Mouse (Mus musculus): ENCODE measurements around the gene Dlk1. TPM values are rescaled to one million over a fixed set of nuclear protein-coding genes. Genes with fewer than 3 reads are reported as not detected.
A peak's percentile ranks its signal among the peaks of the same experiment; 100 is the strongest.
"Not testable (repeated sequence)": the region's sequence is repeated elsewhere in the genome, so short reads cannot be mapped to it uniquely, and the experiment has no call there.

Dlk1 gene
- total RNA-seq, 2 experiments from 2014 or later = not detected

DNA sequence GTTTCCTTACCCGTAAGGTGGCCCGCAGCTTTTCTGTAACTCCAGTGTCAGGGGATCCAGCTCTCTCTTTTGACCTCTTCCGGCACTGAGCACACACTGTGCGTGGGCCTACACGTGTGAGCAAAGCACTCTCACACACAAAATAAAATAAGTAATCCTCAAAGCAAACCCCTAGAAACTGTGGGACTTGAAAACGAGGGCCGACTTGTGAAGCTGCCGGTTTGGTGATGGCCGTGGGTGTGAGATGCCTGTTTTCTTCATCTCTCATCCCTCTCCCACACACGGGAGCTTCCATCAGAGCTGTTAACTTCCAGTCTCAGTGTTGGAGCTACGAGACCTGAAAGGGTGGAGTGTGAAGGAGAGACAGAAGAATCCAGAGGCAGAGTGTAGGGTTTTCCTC, 20.0 kb downstream of the Dlk1 start:
- no peak for ATAC-seq (ENCODE audit: poor library complexity, severe bottlenecking)

DNA sequence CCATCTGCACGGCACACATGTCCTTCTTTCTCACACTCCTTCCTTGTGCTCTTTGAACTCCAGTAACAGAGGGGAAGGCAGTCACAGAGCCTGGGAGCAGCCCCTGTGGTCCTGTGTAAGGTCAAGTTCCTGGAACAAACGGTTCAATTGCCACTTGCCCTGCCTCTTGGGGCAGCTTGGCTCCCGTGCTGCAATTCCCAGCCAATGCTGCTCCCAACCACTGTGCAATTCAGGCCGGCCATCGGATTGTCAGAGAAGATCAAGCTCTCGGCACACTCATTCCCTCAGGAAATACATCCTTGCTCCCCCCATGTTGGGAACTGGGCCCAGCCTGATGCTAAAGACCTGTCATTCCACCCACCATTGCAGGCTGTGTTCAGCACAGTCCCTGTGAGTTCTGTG, 21.0 kb downstream of the Dlk1 start:
- ATAC-seq (ENCODE audit: poor library complexity, severe bottlenecking) = no peak

DNA sequence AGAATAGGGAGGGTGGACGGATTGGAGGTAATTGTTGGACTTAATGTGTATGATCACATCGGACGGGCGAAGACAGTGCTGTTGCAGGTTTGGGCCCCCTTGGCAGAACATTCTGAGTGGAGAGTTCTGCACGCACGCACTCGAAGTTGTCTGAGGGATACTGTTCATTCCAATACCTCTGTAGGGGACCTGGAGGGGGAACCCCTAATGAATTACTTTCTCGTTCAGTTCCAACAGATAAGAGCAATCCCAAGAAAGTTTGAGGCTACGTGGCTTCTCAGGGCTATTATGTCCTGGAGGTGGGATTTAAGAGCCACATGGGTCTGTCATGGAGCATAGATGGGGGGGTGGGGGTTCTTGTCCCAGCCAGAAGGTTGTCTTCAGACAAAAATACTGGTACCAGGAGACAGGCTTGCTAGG, 21.6 kb downstream of the Dlk1 start:
- no peak for ATAC-seq (ENCODE audit: poor library complexity, severe bottlenecking)

DNA sequence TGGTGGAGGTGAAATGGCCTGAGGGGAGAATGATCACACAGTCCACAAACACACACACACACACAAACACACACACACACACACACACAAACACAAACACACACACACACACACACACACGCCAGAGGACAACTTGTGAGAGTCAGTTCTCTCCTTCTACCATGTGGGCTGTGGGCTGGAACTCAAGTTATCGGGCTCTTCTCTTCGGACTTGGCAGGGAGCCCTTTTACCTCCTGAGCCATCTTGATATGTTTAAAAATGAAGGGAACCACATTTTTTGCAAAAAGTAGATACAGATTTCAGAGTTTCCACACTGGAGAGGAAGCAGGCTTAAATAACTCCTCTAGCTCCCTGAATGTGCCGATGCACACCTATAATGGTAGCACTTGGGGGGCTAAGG, 22.9 kb downstream of the Dlk1 start:
- no peak for ATAC-seq (ENCODE audit: poor library complexity, severe bottlenecking)

DNA sequence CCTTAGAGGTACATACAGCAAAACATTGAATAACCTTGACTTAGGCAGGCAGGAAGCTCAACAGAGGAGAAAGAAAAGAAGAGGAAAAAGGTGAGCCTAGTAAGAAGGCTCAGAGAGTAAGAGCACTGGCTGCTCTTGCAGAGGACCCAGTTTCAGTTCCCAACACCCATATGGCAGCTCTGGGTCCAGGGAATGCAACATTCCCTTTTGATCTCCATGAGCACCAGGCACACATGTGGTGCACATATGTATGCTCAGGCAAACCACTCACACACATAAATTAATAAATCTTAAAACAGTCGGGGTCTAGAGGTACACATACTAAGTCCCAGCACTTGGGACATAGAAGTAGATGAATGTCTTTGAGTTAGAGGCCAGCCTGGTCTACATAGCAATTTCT, 33.9 kb downstream of the Dlk1 start:
- not testable (repeated sequence) for ATAC-seq (ENCODE audit: poor library complexity, severe bottlenecking)

DNA sequence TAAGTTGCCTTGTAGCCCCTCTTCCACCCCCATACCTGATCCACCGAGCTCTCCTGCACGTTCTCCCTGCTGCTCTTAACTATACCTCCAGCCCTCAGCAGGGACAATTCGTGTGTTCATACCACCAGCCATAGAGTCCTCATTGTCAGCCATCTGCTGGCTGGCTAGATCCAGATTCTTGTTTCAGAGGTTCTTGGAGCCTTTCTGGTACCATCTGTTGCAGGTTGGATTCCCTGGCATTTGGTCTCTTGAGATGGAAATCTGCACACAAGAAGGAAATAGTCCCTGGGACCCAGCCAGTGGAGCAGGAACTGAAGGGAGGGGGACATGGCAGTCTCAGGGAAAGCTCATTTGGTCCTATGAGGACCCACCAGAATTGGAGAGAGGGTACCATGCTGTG, 39.1 kb downstream of the Dlk1 start:
- no peak for ATAC-seq (ENCODE audit: poor library complexity, severe bottlenecking)

DNA sequence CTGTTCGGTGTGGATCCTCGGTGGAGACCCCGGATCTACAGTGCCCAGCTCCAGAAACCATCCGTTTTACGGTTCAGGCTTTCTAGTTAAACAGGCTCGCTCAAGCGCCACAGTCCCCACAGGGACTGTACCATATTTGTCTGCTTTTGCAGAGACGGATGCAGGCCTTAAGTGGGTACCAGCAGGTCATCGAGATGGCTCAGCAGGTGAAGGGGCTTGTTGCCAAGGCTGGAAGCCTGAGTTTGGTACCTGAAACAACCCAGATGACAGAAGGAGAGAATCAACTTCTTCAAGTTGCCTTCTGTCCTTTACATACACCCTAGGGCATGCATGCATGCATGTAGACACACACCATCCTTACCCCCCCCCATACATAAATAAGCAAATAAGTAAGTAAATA, 40.8 kb downstream of the Dlk1 start:
- ATAC-seq (ENCODE audit: poor library complexity, severe bottlenecking) = no peak

DNA sequence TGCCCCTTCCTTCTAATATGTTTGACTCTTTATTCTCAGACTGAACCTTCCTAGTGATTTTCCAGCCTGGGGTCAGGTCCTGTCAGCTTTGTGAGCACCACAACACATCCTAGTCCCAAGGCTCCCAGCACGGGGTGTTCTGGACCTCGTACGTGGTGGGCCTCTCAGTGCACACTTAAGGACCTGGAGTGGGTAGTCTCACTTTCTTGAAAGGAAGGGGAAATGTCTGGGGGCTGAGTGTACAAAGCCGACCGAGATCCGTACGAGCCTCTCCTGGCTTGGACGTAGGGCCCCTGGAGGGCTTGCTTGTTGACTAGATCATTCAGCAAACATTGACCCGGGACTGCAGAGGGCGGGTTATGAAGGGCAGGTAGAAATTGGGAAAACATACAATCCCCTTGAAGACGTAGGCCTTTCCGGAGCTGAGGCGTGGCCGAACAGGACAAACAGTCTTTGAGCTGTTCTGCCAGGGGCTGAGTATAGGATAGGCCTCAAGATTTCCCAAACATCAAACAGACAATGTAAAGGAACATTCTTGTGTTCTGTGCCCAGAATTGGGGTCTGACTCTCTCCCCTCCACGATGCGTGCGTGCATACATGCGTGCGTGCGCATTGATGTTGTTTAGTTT, 42.5 kb downstream of the Dlk1 start:
- ATAC-seq (ENCODE audit: poor library complexity, severe bottlenecking) = no peak

DNA sequence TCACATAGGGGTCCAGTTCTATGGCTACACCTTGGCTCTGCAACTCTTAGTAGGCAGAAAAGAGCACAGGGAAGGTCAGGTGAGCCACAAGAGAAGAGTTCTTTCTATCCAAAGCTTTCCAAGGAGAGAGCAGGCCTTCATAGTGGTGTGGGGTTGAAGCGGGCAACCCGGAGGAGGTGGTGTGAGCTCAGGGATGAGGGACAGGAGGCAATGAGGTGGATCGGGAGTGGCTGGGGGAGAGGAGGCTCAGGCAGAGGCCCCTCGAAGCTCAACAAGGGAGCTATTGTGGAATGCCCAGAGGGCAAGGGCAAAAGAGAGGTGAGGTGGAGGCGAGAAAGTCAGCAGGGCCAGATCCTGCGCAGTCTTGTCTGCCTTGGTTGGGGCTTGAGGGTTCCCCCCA, 43.8 kb downstream of the Dlk1 start:
- no peak for ATAC-seq (ENCODE audit: poor library complexity, severe bottlenecking)

DNA sequence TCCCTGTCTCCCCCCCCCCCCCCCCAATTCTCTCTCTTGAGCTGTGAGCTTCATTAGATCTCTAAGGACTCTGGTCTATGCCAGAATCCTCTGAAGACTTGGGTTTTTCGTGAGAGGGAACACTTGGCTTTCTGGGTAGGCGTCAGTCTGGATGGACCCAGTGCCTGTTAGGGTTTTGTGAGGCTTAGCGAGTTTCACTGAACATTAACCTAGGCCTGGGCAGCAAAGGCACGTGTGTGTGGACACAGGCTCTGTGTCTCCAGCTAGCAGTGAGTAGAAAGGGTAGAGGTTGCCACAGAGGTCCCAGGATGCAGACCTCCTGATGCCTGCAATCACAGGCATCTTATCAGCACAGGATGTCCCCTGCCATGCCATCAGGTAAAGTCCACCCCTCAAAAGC, 48.4 kb downstream of the Dlk1 start:
- no peak for ATAC-seq (ENCODE audit: poor library complexity, severe bottlenecking)

DNA sequence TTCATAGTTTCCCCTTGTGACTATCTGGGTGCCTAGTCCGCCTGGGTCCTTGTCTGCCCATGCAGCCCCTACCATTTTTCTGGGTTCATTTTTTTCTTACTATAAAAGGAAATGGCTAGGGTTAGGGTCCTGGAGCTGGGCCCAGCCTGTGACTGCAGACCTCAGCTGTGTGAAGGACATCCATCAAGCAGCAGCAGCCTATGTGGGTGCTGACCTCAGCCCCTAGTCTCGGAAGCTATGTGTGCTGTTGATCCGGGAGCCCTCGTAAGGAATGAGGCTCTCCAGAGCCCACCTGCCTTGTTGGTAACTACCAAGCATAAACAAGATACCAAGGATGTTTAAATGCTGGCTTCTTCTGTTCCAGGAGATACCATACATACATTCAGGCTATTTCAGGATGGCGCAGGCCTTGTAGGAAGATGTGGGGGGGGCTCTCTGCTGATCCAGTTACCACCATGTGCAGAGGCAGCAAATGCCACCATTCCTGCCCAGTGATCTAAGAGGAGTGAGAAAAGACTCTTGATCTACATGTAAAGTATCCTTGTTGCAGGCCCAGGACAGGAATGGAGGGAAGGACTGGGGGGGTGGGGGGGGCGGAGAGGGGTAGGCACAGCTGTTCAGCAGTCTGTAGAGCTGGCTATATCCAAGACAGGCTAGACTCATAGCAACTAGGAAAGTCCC, 49.9 kb downstream of the Dlk1 start:
- no peak for ATAC-seq (ENCODE audit: poor library complexity, severe bottlenecking)

DNA sequence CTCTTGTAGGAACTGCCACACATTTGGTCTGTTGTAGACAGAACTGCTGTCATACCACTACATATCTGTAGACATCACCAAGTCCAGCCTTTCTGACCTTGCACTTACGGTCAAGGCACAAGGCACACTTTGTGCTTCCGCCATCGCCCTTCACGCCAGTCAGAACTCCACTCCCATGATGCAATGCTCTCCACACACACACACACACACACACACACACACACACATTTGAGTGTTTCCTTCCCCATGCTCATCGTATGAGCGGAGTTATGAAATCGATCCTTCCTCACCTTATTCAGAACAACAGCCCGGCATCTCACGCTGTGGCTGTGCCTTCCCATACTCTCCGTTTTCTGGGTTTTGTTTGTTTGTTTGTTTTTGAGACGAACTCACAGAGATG, 55.1 kb downstream of the Dlk1 start:
- ATAC-seq (ENCODE audit: poor library complexity, severe bottlenecking) = peak; percentile 84

DNA sequence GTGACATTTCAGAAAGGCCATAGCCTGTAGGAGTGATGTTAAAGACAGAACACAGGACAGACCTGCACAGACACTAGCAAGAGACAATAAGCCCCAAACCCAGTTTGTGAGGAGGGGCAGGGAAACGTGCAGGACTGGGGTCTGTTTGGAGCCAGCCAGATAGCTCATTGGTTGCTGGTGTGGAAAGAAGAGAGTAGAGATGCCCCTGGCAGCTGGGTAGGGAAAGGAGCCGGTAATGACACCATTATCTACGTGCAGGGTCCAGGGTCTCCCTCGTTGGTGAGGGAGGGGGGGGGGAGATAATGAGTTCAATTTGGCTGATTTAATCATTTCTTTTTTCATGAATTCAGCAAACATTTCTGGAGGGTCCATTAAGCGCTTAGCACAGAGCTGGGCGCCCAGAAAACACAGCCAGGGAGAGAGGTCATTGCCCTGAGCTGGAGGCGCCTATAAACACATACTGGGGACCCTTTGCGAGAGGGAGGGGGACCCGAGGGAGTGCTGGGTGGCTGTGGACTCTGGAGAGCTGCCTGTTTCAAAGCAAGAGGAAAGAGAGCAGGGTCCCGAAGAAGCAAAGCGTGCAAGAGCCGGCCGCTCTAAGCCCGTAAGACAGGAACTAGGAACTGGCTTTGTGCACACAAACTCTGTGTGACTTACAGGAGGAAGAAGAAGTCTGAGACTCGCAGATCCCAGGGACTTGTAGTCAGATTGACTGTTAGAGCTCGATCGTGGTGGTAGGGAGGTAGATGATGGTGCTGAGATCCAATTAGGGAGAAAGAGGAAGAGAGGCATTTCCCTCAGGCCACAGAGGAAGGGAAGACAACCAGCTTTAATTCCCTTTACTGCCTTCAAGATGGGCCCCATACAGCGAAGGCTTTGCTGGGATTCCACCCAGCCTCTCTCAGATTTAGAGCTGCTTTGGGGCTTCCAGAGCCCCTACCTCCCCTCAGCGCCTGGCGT, 56.2 kb downstream of the Dlk1 start:
- ATAC-seq (ENCODE audit: poor library complexity, severe bottlenecking) = peak; percentile 38

DNA sequence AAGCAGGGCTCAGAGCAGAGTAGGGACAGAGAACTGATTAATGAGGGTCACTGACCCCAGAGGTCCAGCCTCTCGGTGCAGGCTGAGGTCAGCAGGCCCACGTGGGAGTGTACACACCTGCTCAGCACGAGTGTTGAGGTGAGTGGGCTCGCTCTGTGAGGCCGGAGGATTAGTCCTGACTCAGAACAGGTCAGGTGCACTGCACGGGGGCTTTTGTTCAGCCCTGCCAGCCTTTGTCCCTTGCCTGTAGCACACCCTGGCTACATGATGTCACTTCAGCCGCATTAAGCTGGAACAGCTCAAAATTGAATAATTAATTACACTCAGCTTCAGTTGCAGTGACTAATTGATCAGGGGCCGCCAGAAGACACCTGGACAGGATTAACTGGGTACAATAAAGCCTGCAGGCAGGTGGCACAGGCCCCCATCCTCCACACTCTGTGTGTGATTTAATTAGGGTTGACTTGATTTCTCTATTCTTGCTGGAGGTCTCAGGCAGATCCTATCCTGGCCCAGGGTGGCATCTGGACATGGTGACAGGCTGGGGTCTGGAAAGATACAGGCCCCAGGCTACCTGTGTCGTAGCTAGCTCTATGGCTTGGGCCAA, 57.0 kb downstream of the Dlk1 start:
- ATAC-seq (ENCODE audit: poor library complexity, severe bottlenecking) = no peak

DNA sequence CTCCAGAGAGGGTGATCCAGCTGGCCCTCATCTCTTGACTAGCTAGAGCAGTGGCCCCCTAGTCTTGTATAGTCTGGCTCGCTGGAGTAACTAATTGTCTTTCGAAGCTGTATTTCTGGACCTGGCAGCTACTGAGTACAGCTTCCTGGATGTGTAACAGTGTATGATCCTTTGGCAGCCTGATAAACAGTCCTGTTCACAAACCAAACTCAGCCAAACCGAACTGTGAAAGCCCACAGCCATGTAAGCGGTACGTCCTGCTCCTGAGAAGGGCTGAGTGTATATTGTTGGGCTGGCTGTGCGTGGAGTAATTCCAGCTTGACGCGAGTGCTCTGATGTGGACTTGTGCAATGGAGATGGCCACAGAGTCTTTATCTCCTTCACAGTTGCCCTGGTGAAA, 57.6 kb downstream of the Dlk1 start:
- ATAC-seq (ENCODE audit: poor library complexity, severe bottlenecking) = no peak

DNA sequence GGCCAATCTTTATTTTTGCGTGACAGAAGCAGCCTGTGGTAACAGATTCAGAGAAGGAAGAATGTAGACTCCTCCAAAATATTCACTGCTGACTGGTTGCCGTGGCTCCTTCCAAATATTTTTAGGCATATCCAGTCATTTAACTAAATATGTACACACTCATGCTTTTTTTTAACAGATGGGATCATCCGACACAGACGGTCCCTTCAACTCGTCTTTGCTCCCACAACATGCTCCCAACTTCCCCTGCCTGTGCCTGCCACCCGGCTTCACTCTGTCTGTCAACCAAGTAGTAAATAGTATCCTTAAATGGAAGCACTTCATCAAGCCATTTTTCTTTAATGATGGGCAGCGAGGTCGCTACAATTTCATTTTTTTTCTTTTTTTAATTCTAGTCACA, 58.8 kb downstream of the Dlk1 start:
- ATAC-seq (ENCODE audit: poor library complexity, severe bottlenecking) = no peak

DNA sequence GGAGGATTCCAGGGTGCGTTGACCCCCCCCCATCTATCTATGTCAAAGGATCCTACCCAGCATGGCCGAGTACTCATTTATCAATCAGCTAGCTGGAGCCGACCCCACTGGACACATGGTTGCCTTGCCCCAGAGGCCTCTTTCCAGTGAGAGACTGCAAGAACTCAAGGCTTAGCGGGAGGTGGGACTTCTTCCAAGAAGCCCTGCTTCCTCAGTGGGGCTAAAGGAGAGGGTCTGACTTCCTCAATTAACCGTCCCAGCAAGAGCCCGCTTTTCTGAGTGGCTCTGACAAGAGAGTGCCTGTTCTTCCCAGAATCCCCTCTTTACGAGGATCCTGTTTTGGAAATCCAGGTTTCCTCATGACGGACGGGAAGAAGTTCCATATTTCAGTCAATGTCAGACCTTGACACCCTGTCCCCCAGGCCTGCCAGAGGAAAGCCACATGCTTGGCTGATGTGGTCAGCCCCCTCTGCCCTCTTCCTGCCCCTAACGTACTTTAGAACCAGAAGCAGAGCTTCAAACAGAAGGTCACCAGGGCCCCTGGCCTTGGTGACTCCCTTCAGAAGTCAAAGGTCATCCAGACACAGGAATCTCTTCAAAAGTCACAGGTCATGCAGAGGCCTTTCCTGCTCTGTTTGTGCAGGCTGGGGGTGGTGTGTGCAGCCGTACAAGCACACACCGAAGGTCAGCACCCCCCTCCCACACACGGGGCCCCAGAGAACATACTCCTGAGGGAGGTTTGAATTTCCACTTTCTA, 59.7 kb downstream of the Dlk1 start:
- no peak for ATAC-seq (ENCODE audit: poor library complexity, severe bottlenecking)

Measured in megakaryocyte, adult 5-6 weeks (primary cell).